Mouse (Mus musculus): ENCODE data around the gene Spred2. TPM values are rescaled to one million over a fixed set of nuclear protein-coding genes. Genes with fewer than 3 reads are reported as not detected.

Spred2 gene
- polyA plus RNA-seq, 1 experiment from 2014 or later = 6.9 TPM

DNA sequence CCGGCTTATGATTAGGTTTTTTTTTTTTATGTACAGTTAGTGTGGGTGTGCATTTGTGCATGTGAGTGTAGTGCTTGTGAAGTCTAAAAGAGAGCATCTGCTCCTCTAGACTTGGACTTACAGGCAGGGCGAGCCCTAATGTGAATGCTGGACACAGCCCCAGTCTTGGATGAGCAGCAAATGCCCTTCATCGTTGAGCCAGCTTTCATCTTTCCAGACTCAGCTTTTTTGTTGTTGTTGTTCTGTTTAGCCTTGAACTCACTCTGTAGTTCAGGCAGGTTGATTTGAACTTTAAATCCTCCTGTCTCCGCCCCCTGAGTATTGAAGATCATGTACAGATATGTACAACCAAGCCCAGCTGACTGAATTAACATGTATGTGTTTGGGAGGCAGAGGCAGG is 4.5 kb downstream of the Spred2 start:
- Histone ChIP-seq H3K4me2 (no peak overlapping the region), H3K9me3 (no peaks in the 10 kb centered on the region), H3K36me3 (no peaks in the 10 kb centered on the region), H3K9ac (no peak overlapping the region), H3K4me1 (replicated peaks) (peaks cover 30% of the 10 kb centered on the region), H3K27me3 (no peaks in the 10 kb centered on the region), H3K27ac (replicated peaks) (no peak overlapping the region), H3K4me3 (no peak overlapping the region)
- no peak for ATAC-seq (ENCODE audit: low FRiP score, low read depth)
- 88% methylated on average over 4 of the region's 4 CpGs for WGBS

GRCm38 (mm10) chr11:19929087-19929865 is 5.1 kb downstream of the Spred2 start:
- no peak for ATAC-seq (ENCODE audit: low FRiP score, low read depth)
- H3K4me2 ChIP-seq = no peak overlapping the region
- H3K27ac ChIP-seq (replicated peaks) = no peak overlapping the region
- no peaks in the 10 kb centered on the region for H3K36me3 ChIP-seq
- no peak overlapping the region for H3K4me3 ChIP-seq
- no peaks in the 10 kb centered on the region for H3K27me3 ChIP-seq
- WGBS = 69% methylated on average over 11 of the region's 11 CpGs
- no peak overlapping the region for H3K9ac ChIP-seq
- no peaks in the 10 kb centered on the region for H3K9me3 ChIP-seq
- peaks cover 28% of the 10 kb centered on the region for H3K4me1 ChIP-seq (replicated peaks)

DNA sequence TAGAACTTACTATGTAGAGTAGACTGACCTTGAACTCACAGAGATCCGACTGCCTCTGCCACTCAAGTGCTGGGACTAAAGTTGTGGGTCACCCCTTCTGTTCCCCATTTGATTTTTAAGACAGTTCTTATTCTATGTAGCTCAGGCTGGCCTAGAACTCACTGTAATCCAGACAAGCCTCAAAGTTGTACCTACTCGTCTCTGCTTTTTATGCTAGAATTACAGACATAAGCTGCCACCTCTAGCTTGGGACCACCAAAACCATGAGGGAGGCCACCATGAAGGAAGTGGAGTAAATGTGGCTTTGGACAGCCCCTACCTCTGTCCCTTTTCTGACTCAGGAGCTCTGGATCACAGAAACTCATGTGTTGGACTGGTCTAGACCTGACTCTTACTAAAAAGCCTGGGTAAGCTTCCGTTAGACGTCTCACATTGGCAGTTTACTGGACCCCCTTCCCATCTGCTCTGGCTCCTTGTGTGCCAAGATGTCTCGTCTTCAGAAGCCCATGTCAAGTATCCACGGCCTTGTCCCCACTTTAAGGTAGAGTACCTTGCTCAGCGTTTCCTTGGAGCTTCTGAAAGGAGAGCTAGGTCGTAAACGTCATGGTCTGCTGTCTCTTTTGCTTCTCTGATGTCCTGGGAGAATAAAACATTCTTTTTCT is 7.5 kb downstream of the Spred2 start:
- WGBS = 91% methylated on average over 9 of the region's 9 CpGs

GRCm38 (mm10) chr11:19932983-19933511 is 8.9 kb downstream of the Spred2 start:
- no peak for ATAC-seq (ENCODE audit: low FRiP score, low read depth)
- H3K27me3 ChIP-seq = no peaks in the 10 kb centered on the region
- WGBS = 94% methylated on average over 14 of the region's 14 CpGs
- peaks cover 28% of the 10 kb centered on the region for H3K4me1 ChIP-seq (replicated peaks)
- no peak overlapping the region for H3K9ac ChIP-seq
- no peak overlapping the region for H3K4me2 ChIP-seq
- no peaks in the 10 kb centered on the region for H3K36me3 ChIP-seq
- H3K9me3 ChIP-seq = no peaks in the 10 kb centered on the region
- H3K27ac ChIP-seq (replicated peaks) = no peak overlapping the region
- H3K4me3 ChIP-seq = no peak overlapping the region

More for the DNA sequence above, 7.5 kb downstream of the Spred2 start:
- no peak overlapping the region for H3K9ac ChIP-seq
- no peak overlapping the region for H3K27ac ChIP-seq (replicated peaks)
- no peaks in the 10 kb centered on the region for H3K27me3 ChIP-seq
- no peaks in the 10 kb centered on the region for H3K36me3 ChIP-seq
- ATAC-seq (ENCODE audit: low FRiP score, low read depth) = no peak
- no peak overlapping the region for H3K4me2 ChIP-seq
- no peak overlapping the region for H3K4me3 ChIP-seq
- peaks cover 31% of the 10 kb centered on the region for H3K4me1 ChIP-seq (replicated peaks)
- no peaks in the 10 kb centered on the region for H3K9me3 ChIP-seq

- Histone ChIP-seq H3K4me3 (no peak overlapping the region), H3K4me1 (replicated peaks) (peaks cover 25% of the 10 kb centered on the region), H3K27ac (replicated peaks) (no peak overlapping the region), H3K4me2 (no peak overlapping the region), H3K9ac (no peak overlapping the region), H3K27me3 (no peaks in the 10 kb centered on the region), H3K36me3 (no peaks in the 10 kb centered on the region), H3K9me3 (no peaks in the 10 kb centered on the region)
- WGBS = 41% methylated on average over 7 of the region's 7 CpGs
- no peak for ATAC-seq (ENCODE audit: low FRiP score, low read depth)
Measured at GRCm38 (mm10) chr11:19935524-19936354, 11.6 kb downstream of the Spred2 start.

- Histone ChIP-seq H3K4me2 (no peak overlapping the region), H3K9me3 (no peaks in the 10 kb centered on the region), H3K4me3 (no peak overlapping the region), H3K27ac (replicated peaks) (0 out of 2 replicates have a peak overlapping the region, but pooled peaks have one; percentile 18), H3K9ac (no peak overlapping the region), H3K27me3 (no peaks in the 10 kb centered on the region), H3K4me1 (replicated peaks) (peaks cover 35% of the 10 kb centered on the region), H3K36me3 (no peaks in the 10 kb centered on the region)
- ATAC-seq (ENCODE audit: low FRiP score, low read depth) = no peak
- WGBS = 94% methylated on average over 10 of the region's 10 CpGs
Measured at GRCm38 (mm10) chr11:19938456-19939004, 14.4 kb downstream of the Spred2 start.

- peaks cover 35% of the 10 kb centered on the region for H3K4me1 ChIP-seq (replicated peaks)
- no peaks in the 10 kb centered on the region for H3K9me3 ChIP-seq
- H3K4me3 ChIP-seq = no peak overlapping the region
- H3K27ac ChIP-seq (replicated peaks) = no peak overlapping the region
- no peaks in the 10 kb centered on the region for H3K36me3 ChIP-seq
- no peak overlapping the region for H3K4me2 ChIP-seq
- WGBS = 65% methylated on average over 5 of the region's 5 CpGs
- no peak for ATAC-seq (ENCODE audit: low FRiP score, low read depth)
- H3K9ac ChIP-seq = no peak overlapping the region
- H3K27me3 ChIP-seq = no peaks in the 10 kb centered on the region
Measured at GRCm38 (mm10) chr11:19939305-19939730, 15.1 kb downstream of the Spred2 start.

- WGBS = 90% methylated on average over 8 of the region's 8 CpGs
- H3K9ac ChIP-seq = no peak overlapping the region
- peaks cover 36% of the 10 kb centered on the region for H3K4me1 ChIP-seq (replicated peaks)
- H3K27ac ChIP-seq (replicated peaks) = no peak overlapping the region
- H3K36me3 ChIP-seq = no peaks in the 10 kb centered on the region
- no peak overlapping the region for H3K4me3 ChIP-seq
- no peak overlapping the region for H3K4me2 ChIP-seq
- no peaks in the 10 kb centered on the region for H3K27me3 ChIP-seq
- ATAC-seq (ENCODE audit: low FRiP score, low read depth) = no peak
- H3K9me3 ChIP-seq = no peaks in the 10 kb centered on the region
Measured at GRCm38 (mm10) chr11:19939831-19940230, 15.7 kb downstream of the Spred2 start.

DNA sequence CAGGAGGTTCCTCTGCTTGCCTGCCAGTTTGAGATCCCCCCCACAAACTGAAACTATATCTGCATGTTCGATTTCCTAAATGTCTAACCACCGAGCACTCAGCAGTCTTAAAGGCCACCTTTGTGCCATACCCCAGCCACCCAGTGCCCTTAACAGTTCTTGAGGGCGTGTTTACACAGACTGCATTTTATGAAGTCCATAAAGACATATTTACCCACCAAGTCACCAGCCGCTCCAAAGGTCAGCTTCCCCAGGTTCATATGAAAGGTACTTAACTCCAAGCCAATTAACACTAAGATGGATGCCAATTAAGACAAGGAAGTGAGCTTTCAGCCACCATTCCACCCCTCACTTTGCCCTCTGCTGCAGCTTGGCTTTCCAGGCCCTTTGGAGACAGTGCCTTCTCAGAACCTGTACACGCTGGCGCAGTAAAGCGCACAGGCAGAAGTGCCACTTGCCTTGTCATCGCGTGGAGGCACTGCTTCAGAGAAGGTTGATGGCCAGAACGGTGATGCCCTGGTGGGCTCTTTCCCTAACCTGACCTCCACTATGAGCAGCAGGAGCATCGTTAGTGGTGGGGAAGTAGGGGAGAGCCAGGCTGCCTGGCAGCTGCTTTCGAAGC is 17.1 kb downstream of the Spred2 start:
- no peaks in the 10 kb centered on the region for H3K36me3 ChIP-seq
- H3K27ac ChIP-seq (replicated peaks) = no peak overlapping the region
- H3K27me3 ChIP-seq = no peaks in the 10 kb centered on the region
- 78% methylated on average over 12 of the region's 12 CpGs for WGBS
- ATAC-seq (ENCODE audit: low FRiP score, low read depth) = no peak
- H3K4me1 ChIP-seq (replicated peaks) = peaks cover 33% of the 10 kb centered on the region
- H3K9me3 ChIP-seq = no peaks in the 10 kb centered on the region
- no peak overlapping the region for H3K4me3 ChIP-seq
- no peak overlapping the region for H3K4me2 ChIP-seq
- H3K9ac ChIP-seq = no peak overlapping the region

GRCm38 (mm10) chr11:19941978-19942377 is 17.8 kb downstream of the Spred2 start:
- Histone ChIP-seq H3K36me3 (no peaks in the 10 kb centered on the region), H3K4me2 (no peak overlapping the region), H3K9ac (no peak overlapping the region), H3K4me3 (no peak overlapping the region), H3K27ac (replicated peaks) (no peak overlapping the region), H3K4me1 (replicated peaks) (peaks cover 26% of the 10 kb centered on the region), H3K27me3 (no peaks in the 10 kb centered on the region), H3K9me3 (no peaks in the 10 kb centered on the region)
- WGBS = 88% methylated on average over 4 of the region's 4 CpGs
- no peak for ATAC-seq (ENCODE audit: low FRiP score, low read depth)

GRCm38 (mm10) chr11:19943753-19944152 is 19.6 kb downstream of the Spred2 start:
- no peak overlapping the region for H3K4me2 ChIP-seq
- H3K4me3 ChIP-seq = no peak overlapping the region
- 94% methylated on average over 2 of the region's 2 CpGs for WGBS
- no peak overlapping the region for H3K27ac ChIP-seq (replicated peaks)
- H3K9ac ChIP-seq = no peak overlapping the region
- no peaks in the 10 kb centered on the region for H3K9me3 ChIP-seq
- ATAC-seq (ENCODE audit: low FRiP score, low read depth) = no peak
- H3K4me1 ChIP-seq (replicated peaks) = peaks cover 39% of the 10 kb centered on the region
- no peaks in the 10 kb centered on the region for H3K27me3 ChIP-seq
- H3K36me3 ChIP-seq = no peaks in the 10 kb centered on the region

All from hindbrain, embryonic 15.5 days (tissue).